Mouse (Mus musculus): Measurements from ENCODE around the gene Bckdha.

Bckdha gene

DNA sequence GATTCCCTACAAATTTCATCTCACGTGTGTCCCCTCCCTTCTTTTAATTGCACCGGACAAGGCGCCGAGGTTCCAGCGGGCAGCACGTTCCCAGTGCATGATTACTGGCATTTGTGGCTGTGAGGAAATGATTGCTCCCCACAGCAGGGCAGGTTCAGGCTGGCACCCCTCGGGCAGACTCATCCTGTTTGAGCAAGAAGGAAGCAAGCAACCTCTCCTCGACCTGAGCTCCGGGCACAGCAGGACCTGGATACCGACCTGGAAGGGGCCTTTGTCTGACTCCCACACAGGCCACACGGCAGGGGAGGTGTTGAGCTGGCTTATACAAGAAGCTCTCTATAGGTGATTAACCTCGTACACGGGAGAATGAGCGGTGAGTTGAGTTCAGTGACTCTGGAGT is 13.7 kb downstream of the Bckdha start:
- no peak for DNase-seq (ENCODE audit: low read depth)

GRCm38 (mm10) chr7:25644631-25645030 is 14.2 kb downstream of the Bckdha start:
- peak; percentile 27 for DNase-seq (ENCODE audit: low read depth)

- DNase-seq (ENCODE audit: low read depth): peak; percentile 64
Observed at GRCm38 (mm10) chr7:25644136-25644535, 14.6 kb downstream of the Bckdha start.

- DNase-seq (ENCODE audit: low read depth): no peak
Observed at GRCm38 (mm10) chr7:25639754-25640153, 19.0 kb downstream of the Bckdha start.

- DNase-seq (ENCODE audit: low read depth): no peak
Observed at GRCm38 (mm10) chr7:25637099-25637498, 21.7 kb downstream of the Bckdha start.

- DNase-seq (ENCODE audit: low read depth): no peak
Observed at GRCm38 (mm10) chr7:25636373-25636772, 22.4 kb downstream of the Bckdha start.

GRCm38 (mm10) chr7:25632679-25633078 is 26.1 kb downstream of the Bckdha start:
- no peak for DNase-seq (ENCODE audit: low read depth)

GRCm38 (mm10) chr7:25628323-25628620 is 30.5 kb downstream of the Bckdha start:
- no peak for DNase-seq (ENCODE audit: low read depth)

- DNase-seq (ENCODE audit: low read depth): no peak
Observed at GRCm38 (mm10) chr7:25627431-25628322, 31.1 kb downstream of the Bckdha start.

- DNase-seq (ENCODE audit: low read depth): no peak
Observed at GRCm38 (mm10) chr7:25626509-25627430, 32.0 kb downstream of the Bckdha start, which contains the start of gene B3gnt8. B3gnt8 (plus strand) TSS chr7:25626654.

- no peak for DNase-seq (ENCODE audit: low read depth)
Observed at GRCm38 (mm10) chr7:25625594-25626250, 33.1 kb downstream of the Bckdha start.

GRCm38 (mm10) chr7:25624851-25625250 is 33.9 kb downstream of the Bckdha start:
- DNase-seq (ENCODE audit: low read depth): no peak

DNA sequence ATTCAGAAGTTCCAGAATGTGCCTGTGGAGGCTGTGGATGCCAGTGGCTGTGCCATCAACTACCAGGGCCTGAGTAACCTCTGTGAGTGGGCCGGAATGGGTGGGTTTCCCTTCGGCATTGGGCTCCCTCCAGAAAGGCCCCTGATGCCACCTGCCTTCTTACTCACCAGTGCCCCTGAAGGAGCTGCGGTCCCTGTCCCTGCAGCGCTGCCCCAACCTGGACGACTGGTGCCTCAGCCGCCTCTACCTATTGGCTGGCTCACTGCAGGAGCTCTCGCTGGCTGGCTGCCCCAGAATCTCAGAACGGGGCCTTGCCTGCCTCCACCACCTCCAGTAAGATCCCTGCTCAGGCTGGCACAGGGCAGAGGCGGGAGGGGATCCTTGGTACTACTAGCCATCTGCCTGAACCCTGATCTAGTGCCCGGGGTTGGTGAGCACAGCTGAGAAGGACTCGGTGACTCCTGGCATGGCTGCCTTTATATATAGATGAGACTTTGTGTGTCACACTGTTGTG is 34.9 kb downstream of the Bckdha start:
- DNase-seq (ENCODE audit: low read depth): no peak

- DNase-seq (ENCODE audit: low read depth): no peak
Observed at GRCm38 (mm10) chr7:25620751-25621150, 38.0 kb downstream of the Bckdha start.

DNA sequence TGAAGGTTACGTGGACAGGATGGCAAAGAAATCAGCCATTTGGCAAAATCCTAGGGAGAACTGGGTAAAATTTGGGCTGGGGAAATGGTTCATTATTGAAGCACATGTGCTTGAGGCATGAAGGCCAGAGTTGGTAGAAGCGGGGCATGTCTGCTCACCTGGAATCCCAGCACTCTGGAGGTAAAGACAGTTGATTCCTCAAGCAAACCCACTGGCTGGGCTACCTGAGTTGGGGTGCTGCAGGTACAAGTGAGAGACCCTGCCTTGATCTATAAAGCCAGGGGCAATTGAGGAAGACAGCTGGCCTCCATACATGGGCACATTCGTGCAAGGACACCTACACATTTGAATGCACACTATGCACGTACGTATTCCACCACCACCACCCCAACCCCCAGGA is 38.7 kb downstream of the Bckdha start:
- DNase-seq (ENCODE audit: low read depth): no peak

DNA sequence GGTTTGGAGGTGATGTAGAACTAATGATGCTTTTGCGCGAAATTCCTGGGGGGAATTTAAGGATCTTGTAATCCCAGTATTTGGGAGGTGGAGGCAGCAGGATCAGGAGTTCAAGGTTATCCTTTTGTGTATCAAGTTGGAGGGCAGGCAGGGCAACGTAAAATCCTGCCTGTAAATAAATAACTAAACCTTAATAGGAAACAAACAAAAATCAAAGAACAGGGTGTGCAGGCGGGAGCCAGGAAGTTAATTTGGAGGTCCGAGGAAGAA is 39.1 kb downstream of the Bckdha start:
- no peak for DNase-seq (ENCODE audit: low read depth)

DNA sequence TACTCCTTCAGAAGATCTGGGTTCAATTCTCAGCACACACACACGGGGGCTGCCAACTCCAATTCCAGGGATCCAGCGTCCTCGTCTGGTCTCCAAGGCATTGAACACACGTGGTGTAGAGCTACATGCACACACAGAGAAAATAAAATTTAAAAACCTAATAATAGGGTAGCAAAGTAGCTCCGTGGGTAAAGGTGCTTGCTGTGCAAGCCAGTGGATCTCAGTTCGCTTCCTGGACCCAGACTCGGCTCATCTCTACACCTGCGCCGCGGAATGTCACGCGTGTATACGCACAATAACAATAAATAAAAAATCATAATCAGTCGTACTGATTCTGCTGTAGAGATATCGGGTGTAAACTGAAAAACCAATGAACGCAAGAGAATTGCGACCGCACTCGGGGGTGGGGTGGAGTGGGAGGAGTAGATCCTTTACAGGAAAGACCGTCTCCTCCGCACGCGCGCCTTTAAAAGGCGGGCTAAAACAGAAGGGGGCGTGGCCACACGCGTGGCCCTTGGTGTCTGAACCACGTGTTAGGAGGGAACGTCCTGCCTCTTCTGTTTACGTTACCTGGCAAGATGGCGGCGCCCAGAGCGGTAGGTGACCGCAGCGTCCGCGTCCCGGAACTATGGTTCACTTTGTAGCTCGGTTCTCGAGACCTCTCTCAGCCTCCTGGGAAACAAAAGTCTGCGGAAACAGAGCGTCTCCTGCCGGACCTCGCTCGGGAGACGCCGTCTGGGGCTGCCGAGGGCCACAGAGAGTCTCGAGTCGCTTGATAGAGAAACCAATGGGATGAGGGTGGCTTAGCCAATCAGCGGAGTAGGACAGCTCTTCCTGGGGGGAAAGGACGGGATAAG is 39.7 kb downstream of the Bckdha start, which contains the start of gene Dmac2:
Dmac2 (plus strand) TSS at position 550 of the 857 bp plus-strand sequence.
- peak; percentile 72 for DNase-seq (ENCODE audit: low read depth)

- no peak for DNase-seq (ENCODE audit: low read depth)
Observed at GRCm38 (mm10) chr7:25617376-25618160, 41.2 kb downstream of the Bckdha start.

GRCm38 (mm10) chr7:25615706-25616011 is 43.1 kb downstream of the Bckdha start, which contains the start of gene Erich4:
Erich4 (minus strand) TSS chr7:25615892.
- DNase-seq (ENCODE audit: low read depth): no peak

DNA sequence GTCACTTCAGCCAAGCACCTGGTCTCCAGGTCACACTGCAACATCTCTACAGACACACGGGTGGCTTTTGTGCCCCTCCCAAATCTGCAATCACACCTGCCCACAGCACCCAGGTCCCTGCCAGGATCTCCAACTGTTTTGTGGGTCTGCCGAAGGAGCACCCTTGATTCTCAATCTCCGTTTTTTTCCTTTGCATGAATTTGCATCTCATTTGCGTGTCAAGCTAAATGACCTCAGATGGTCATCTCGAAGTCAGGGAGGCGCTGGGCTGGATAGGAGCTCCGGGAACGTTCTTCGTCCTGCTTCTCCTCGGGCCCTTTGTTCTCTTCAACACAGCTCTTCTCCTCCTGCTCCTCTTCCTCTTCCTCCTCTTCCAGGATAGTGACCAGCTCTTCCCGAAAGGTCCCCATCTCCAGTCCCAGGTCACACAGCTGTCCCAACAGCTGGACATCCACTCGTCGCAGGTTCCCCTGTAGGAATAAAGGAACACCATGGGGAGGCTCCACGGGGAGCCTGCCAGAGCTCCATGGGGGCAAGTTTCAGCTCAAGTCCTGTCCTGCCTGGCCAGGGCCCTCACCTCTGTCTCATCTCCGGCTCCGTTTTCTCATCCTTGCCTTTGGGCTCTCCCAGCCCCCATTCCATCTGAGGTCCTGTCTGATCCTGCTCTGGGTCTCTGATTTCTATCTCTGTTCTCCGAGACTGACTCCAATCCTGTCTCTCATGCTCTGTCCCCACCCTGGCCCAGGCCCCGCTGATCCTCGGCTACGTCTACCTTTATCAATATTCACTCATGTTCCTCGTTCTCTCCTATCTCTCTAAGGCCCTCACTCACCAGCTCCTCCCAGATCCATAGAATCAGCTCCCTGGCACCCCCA is 43.7 kb downstream of the Bckdha start:
- DNase-seq (ENCODE audit: low read depth): no peak

All from fibroblast of lung, adult 2 months (primary cell).